Mouse (Mus musculus): ENCODE measurements around the gene Gnao1. TPM values are rescaled to one million over a fixed set of nuclear protein-coding genes. Genes with fewer than 3 reads are reported as not detected.
A peak's percentile ranks its signal among the peaks of the same experiment; 100 is the strongest.

Gnao1 gene
- polyA plus RNA-seq, 1 experiment from 2014 or later, result 19.3 TPM

DNA sequence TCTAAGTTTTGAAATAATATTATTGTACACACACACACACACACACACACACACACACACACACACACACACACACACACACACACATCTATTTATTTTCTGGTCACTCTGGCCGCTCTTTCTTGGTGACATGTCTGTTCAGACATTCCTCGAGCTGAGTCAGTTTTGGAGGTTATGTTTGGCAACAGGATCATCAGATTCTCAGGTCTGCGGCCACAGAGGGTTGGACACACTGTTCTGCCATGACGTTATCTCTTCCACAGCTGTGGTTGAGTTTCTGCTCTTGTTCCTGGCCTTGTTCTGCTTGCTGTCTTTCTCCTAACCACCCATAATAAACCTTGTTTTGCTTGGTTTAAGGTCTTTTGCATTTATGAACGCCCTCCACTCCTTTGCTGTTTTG is 61.5 kb downstream of the Gnao1 start:
- WGBS, result 50% methylated on average over 5 of the region's 5 CpGs
- no peaks in the 10 kb centered on the region for H3K36me3 ChIP-seq
- no peaks in the 10 kb centered on the region for H3K27me3 ChIP-seq (replicated peaks)
- peaks cover 16% of the 10 kb centered on the region for H3K4me1 ChIP-seq (replicated peaks)
- H3K9me3 ChIP-seq (replicated peaks), result no peaks in the 10 kb centered on the region
- H3K4me3 ChIP-seq, result no peak overlapping the region
- H3K27ac ChIP-seq (ENCODE audit: poor library complexity, severe bottlenecking), result no peak overlapping the region
- no peak overlapping the region for H3K4me2 ChIP-seq
- no peak overlapping the region for H3K9ac ChIP-seq
- no peak for ATAC-seq (ENCODE audit: insufficient number of reproducible peaks, low FRiP score)

DNA sequence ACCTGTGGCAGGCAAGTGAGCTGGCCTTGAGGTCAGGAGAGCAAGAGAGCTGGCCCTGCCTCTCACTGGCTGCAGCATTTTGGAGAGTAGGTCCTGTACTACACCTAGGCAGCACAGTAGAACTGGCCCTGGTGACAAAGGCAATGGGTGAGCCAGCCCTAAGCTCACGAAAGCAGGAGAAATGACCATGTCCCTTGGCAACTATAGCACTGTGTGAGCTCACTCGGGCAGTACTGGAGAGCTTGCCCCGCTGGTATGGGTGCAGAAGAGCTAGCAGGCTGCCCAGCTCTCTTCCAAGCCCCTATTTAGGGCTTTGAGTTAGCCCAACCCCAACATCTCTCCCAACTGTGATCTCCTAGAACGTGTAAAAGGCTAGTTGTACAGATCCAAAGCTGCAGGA is 68.6 kb downstream of the Gnao1 start:
- H3K36me3 ChIP-seq, result no peaks in the 10 kb centered on the region
- no peak overlapping the region for H3K4me2 ChIP-seq
- WGBS, result 81% methylated on average over 4 of the region's 4 CpGs
- H3K9ac ChIP-seq, result no peak overlapping the region
- ATAC-seq (ENCODE audit: insufficient number of reproducible peaks, low FRiP score), result no peak
- H3K27me3 ChIP-seq (replicated peaks), result no peaks in the 10 kb centered on the region
- H3K9me3 ChIP-seq (replicated peaks), result no peaks in the 10 kb centered on the region
- no peaks in the 10 kb centered on the region for H3K4me1 ChIP-seq (replicated peaks)
- H3K4me3 ChIP-seq, result no peak overlapping the region
- H3K27ac ChIP-seq (ENCODE audit: poor library complexity, severe bottlenecking), result no peak overlapping the region

DNA sequence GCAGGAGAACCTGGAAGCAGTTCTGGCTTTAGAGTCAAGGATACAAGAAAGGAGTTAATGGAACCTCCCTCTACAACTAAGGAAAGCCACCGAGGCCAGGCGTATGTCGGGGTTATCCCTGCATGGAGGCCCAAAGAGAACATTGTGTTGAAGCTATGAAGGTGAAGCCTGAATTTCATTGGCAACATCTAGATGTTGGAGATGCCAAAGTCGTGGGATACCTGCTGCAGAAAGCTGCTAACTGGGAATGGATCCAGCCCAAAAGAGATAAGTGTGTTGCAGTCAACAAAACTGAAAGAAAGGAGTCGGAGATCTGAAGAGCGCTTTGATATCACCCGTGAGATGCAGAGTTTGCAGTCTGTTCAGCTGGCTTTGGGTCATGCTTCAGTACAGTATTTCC is 70.2 kb downstream of the Gnao1 start:
- no peak overlapping the region for H3K4me3 ChIP-seq
- no peaks in the 10 kb centered on the region for H3K27me3 ChIP-seq (replicated peaks)
- H3K9ac ChIP-seq, result no peak overlapping the region
- no peaks in the 10 kb centered on the region for H3K9me3 ChIP-seq (replicated peaks)
- no peak for ATAC-seq (ENCODE audit: insufficient number of reproducible peaks, low FRiP score)
- no peaks in the 10 kb centered on the region for H3K36me3 ChIP-seq
- no peaks in the 10 kb centered on the region for H3K4me1 ChIP-seq (replicated peaks)
- H3K27ac ChIP-seq (ENCODE audit: poor library complexity, severe bottlenecking), result no peak overlapping the region
- H3K4me2 ChIP-seq, result no peak overlapping the region
- WGBS, result 77% methylated on average over 7 of the region's 7 CpGs

DNA sequence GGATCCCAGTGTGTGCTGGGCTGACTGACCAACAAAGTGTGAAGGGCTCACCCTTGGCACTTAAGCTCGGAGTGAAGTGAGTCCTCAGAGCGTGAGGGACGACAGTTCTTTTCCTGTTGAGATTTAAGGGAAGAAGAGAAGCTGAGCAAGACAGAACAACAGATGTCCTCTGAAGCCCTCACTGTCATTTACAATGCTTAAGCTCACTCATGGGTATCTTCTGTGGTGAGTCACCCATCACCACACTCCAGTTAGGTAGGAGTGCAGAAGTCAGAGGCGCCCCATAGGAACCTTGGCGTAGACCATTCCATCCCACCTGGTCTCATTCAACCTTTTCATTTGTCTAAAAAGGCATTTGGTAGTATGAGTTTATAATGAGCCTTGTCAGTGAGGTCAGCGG is 71.6 kb downstream of the Gnao1 start:
- no peak for ATAC-seq (ENCODE audit: insufficient number of reproducible peaks, low FRiP score)
- Histone ChIP-seq H3K36me3 (no peaks in the 10 kb centered on the region), H3K4me1 (replicated peaks) (no peaks in the 10 kb centered on the region), H3K9me3 (replicated peaks) (no peaks in the 10 kb centered on the region), H3K4me3 (no peak overlapping the region), H3K4me2 (no peak overlapping the region), H3K27ac (ENCODE audit: poor library complexity, severe bottlenecking) (no peak overlapping the region), H3K27me3 (replicated peaks) (no peaks in the 10 kb centered on the region), H3K9ac (no peak overlapping the region)
- 85% methylated on average over 6 of the region's 6 CpGs for WGBS

DNA sequence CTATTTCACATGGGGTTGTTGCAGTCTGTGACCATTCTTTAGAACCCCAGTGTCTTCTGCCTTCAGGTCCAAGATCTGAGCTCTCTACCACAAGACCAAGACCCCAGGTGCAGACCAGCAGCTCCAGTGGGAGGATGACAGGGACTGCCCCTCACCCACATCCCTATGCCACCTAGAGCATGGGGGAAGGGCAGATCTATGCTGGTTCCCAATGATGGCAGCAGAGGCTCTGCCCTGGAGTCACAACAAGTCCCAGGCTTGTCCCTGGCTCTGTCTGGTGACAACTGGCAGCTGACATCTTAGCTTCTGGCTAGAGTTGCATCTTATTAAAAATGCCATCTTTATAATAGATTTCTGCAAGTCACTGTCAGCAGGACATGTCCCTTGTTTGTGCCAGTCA is 73.5 kb downstream of the Gnao1 start:
- Histone ChIP-seq H3K4me3 (no peak overlapping the region), H3K27ac (ENCODE audit: poor library complexity, severe bottlenecking) (no peak overlapping the region), H3K27me3 (replicated peaks) (no peaks in the 10 kb centered on the region), H3K4me2 (no peak overlapping the region), H3K9ac (no peak overlapping the region), H3K36me3 (no peaks in the 10 kb centered on the region), H3K9me3 (replicated peaks) (peaks cover 6% of the 10 kb centered on the region; the same call in 1 of the 2 replicates), H3K4me1 (replicated peaks) (peaks cover 5% of the 10 kb centered on the region)
- ATAC-seq (ENCODE audit: insufficient number of reproducible peaks, low FRiP score), result no peak

GRCm38 (mm10) chr8:93883771-93884170 is 74.0 kb downstream of the Gnao1 start:
- ATAC-seq (ENCODE audit: insufficient number of reproducible peaks, low FRiP score), result no peak
- no peak overlapping the region for H3K27ac ChIP-seq (ENCODE audit: poor library complexity, severe bottlenecking)
- peaks cover 10% of the 10 kb centered on the region for H3K4me1 ChIP-seq (replicated peaks)
- 79% methylated on average over 4 of the region's 4 CpGs for WGBS
- no peak overlapping the region for H3K9ac ChIP-seq
- no peaks in the 10 kb centered on the region for H3K36me3 ChIP-seq
- no peak overlapping the region for H3K4me3 ChIP-seq
- peaks cover 6% of the 10 kb centered on the region; the same call in 1 of the 2 replicates for H3K9me3 ChIP-seq (replicated peaks)
- H3K4me2 ChIP-seq, result no peak overlapping the region
- no peaks in the 10 kb centered on the region for H3K27me3 ChIP-seq (replicated peaks)

- Histone ChIP-seq H3K27ac (ENCODE audit: poor library complexity, severe bottlenecking) (no peak overlapping the region), H3K36me3 (no peaks in the 10 kb centered on the region), H3K9me3 (replicated peaks) (peaks cover 6% of the 10 kb centered on the region; the same call in 1 of the 2 replicates), H3K9ac (no peak overlapping the region), H3K27me3 (replicated peaks) (no peaks in the 10 kb centered on the region), H3K4me3 (no peak overlapping the region), H3K4me1 (replicated peaks) (peaks cover 16% of the 10 kb centered on the region), H3K4me2 (no peak overlapping the region)
- no peak for ATAC-seq (ENCODE audit: insufficient number of reproducible peaks, low FRiP score)
- 77% methylated on average over 7 of the region's 7 CpGs for WGBS
Observed at GRCm38 (mm10) chr8:93884316-93884715, 74.5 kb downstream of the Gnao1 start.

DNA sequence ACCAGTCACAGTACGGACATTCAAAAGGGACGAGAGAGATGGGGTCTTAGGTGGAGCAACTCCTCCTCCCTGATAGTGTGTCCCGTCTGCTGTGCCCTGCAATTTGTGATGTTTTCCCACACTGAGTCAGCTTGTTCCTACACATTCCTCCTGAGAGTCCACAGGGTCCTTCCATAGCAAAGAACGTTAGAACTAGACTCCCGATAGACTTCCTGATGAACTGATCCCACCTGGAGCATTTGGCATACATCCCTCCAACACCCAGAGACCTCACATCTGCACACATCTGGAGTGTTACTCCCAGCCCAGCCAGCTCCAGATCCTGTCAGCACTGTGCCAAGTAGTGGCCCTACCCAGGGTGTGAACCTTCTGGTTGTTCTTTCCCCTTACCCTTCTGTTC is 76.4 kb downstream of the Gnao1 start:
- Histone ChIP-seq H3K36me3 (no peaks in the 10 kb centered on the region), H3K27me3 (replicated peaks) (no peaks in the 10 kb centered on the region), H3K4me2 (no peak overlapping the region), H3K27ac (ENCODE audit: poor library complexity, severe bottlenecking) (no peak overlapping the region), H3K9ac (no peak overlapping the region), H3K4me3 (no peak overlapping the region), H3K9me3 (replicated peaks) (peaks cover 6% of the 10 kb centered on the region; the same call in 1 of the 2 replicates), H3K4me1 (replicated peaks) (peaks cover 31% of the 10 kb centered on the region)
- no peak for ATAC-seq (ENCODE audit: insufficient number of reproducible peaks, low FRiP score)
- WGBS, result 86% methylated on average over 5 of the region's 5 CpGs

GRCm38 (mm10) chr8:93888150-93888676 is 78.4 kb downstream of the Gnao1 start:
- 41% methylated on average over 4 of the region's 4 CpGs for WGBS

DNA sequence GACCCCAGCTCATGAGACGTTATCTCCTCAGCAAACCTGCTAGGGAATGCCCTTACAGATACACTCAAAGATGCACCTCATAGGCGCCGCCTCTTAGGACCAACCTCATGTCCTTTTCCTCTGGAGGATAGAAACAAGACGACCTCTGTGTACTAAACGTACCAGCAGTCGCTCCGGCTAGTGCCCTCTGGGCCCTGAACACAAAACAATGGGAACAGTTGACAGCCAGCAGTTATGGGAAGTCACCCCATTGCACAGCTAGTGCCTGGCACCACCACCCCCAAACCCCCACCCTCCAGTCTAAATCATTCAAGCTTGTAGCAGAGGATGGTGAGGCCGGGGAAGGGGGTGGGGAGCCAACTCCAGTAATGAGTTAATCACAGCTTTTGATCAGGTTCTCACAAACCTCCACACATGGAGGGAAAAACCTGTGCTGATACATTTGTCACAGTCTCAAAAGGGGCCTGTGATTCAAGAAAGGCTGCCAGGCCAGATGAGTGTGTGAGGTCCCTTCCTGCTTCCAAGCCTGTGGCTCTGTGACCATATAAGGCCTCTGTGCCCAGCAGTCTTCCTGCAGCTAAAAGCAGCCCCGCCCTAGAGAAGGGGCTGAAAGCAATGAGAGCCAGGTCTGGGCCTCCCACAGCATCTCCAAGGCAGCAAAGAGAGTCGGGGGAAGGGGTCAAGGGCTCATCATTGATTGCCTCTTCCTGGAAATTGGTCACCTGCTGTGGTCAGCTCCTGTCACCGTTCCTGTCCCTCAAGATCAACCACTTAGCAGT is 79.1 kb downstream of the Gnao1 start:
- H3K4me1 ChIP-seq (replicated peaks), result peaks cover 31% of the 10 kb centered on the region
- H3K27ac ChIP-seq (ENCODE audit: poor library complexity, severe bottlenecking), result peak overlapping the region; percentile 84
- 0 out of 2 replicates have a peak overlapping the region, but pooled peaks have one; percentile 40 for H3K9ac ChIP-seq
- no peak overlapping the region for H3K4me3 ChIP-seq
- H3K36me3 ChIP-seq, result no peaks in the 10 kb centered on the region
- H3K27me3 ChIP-seq (replicated peaks), result no peaks in the 10 kb centered on the region
- H3K4me2 ChIP-seq, result no peak overlapping the region
- H3K9me3 ChIP-seq (replicated peaks), result peaks cover 6% of the 10 kb centered on the region; the same call in 1 of the 2 replicates
- 50% methylated on average over 11 of the region's 11 CpGs for WGBS
- ATAC-seq (ENCODE audit: insufficient number of reproducible peaks, low FRiP score), result peak; percentile 76; the same call in 1 of the 2 replicates

More at GRCm38 (mm10) chr8:93888150-93888676, 78.4 kb downstream of the Gnao1 start:
- Histone ChIP-seq H3K27me3 (replicated peaks) (no peaks in the 10 kb centered on the region), H3K36me3 (no peaks in the 10 kb centered on the region), H3K4me3 (no peak overlapping the region), H3K4me1 (replicated peaks) (peaks cover 31% of the 10 kb centered on the region), H3K27ac (ENCODE audit: poor library complexity, severe bottlenecking) (peak overlapping the region; percentile 84), H3K9me3 (replicated peaks) (peaks cover 6% of the 10 kb centered on the region; the same call in 1 of the 2 replicates), H3K4me2 (no peak overlapping the region), H3K9ac (peak overlapping the region; percentile 14; the same call in 1 of the 2 replicates)
- ATAC-seq (ENCODE audit: insufficient number of reproducible peaks, low FRiP score), result no peak

GRCm38 (mm10) chr8:93893556-93893955 is 83.8 kb downstream of the Gnao1 start:
- Histone ChIP-seq H3K4me2 (no peak overlapping the region), H3K36me3 (peaks cover 12% of the 10 kb centered on the region), H3K27ac (ENCODE audit: poor library complexity, severe bottlenecking) (no peak overlapping the region), H3K9me3 (replicated peaks) (0 out of 2 replicates have a peak, but pooled peaks cover 8% of the 10 kb centered on the region), H3K9ac (no peak overlapping the region), H3K4me1 (replicated peaks) (peaks cover 23% of the 10 kb centered on the region), H3K4me3 (no peak overlapping the region), H3K27me3 (replicated peaks) (no peaks in the 10 kb centered on the region)
- ATAC-seq (ENCODE audit: insufficient number of reproducible peaks, low FRiP score), result no peak
- 70% methylated on average over 3 of the region's 3 CpGs for WGBS
